12 mouse cellular contexts compared by ENCODE assay signal in genomic region chr2:163564646-163565045, GRCm38 (mm10). TPM values are rescaled to one million over a fixed set of nuclear protein-coding genes. Genes with fewer than 3 reads are reported as not detected.
DNase-seq lines count a peak whose midpoint lies in the region; ATAC-seq lines count a peak whose summit lies in the region.
"Had no signal": no experiment of that assay in that cellular context is flagged by ENCODE, and none has a peak within 500 bp of the region (broad histone marks: within the 10 kb centered on the region; RNA-seq: fewer than 3 reads in every experiment).

No protein-coding gene starts in this region.

- no peaks in the 10 kb centered on the region for H3K27me3 ChIP-seq in liver, embryonic 11.5 days (replicated peaks; ENCODE audit: control insufficient read depth, insufficient read depth, low read length)

- WGBS in liver, embryonic 11.5 days = 30% methylated on average over 8 of the region's 8 CpGs

- H3K27ac ChIP-seq in liver, embryonic 11.5 days (ENCODE audit: low read depth, low read length) = no peak overlapping the region
- H3K27ac ChIP-seq: layer of hippocampus, adult 2 months had no signal

- H3K4me3 ChIP-seq in liver, embryonic 11.5 days (ENCODE audit: low read depth, low read length) = no peak overlapping the region
- H3K4me3 ChIP-seq: layer of hippocampus, adult 2 months had no signal

- no peaks in the 10 kb centered on the region for H3K36me3 ChIP-seq in liver, embryonic 11.5 days (ENCODE audit: control insufficient read depth, insufficient read depth, low read length)

- H3K4me2 ChIP-seq in liver, embryonic 11.5 days = no peak overlapping the region

- no peaks in the 10 kb centered on the region for H3K9me3 ChIP-seq in liver, embryonic 11.5 days (ENCODE audit: control insufficient read depth, low read length)

- peak; percentile 68 for DNase-seq in adrenal gland, postnatal 10 days
- DNase-seq in adrenal gland, adult 2 months = no peak
- peak; percentile 31 for DNase-seq in liver
- DNase-seq in liver, embryonic 11.5 days (ENCODE audit: low spot score) = no peak
- DNase-seq in Muller cell, postnatal 12 days (ENCODE audit: inconsistent ontology term) = peak; percentile 3
- peak; percentile 5 for DNase-seq in induced T-regulatory cell, adult 2 months (ENCODE audit: low read depth)
- DNase-seq in frontal cortex, postnatal 10 days (ENCODE audit: low spot score in 2 of 2) = no peak
- DNase-seq in thymus, postnatal 14 days = no peak
- DNase-seq: gastrocnemius, postnatal 25 days; heart, postnatal 36 days; thymus, postnatal 25 days had no signal

- H3K9ac ChIP-seq in liver, embryonic 11.5 days (ENCODE audit: low read depth, low read length) = no peak overlapping the region

- no peak for ATAC-seq in liver, embryonic 11.5 days (replicated peaks; ENCODE audit: low FRiP score)

- no peaks in the 10 kb centered on the region for H3K4me1 ChIP-seq in liver, embryonic 11.5 days (replicated peaks; ENCODE audit: control insufficient read depth, insufficient read depth, low read length)

RNA-seq across cellular contexts. Expression of gene Ttpal, which starts 37.5 kb away (rescaled TPM):
- 10 to 100 TPM; 24.8 to 26.4 TPM for total RNA-seq in adrenal gland, postnatal 10 days (2021)
- total RNA-seq in adrenal gland, adult 2 months (2021) = 10 to 100 TPM; 25.6 to 27.0 TPM
- 27.3 and 32.3 TPM in 2 replicates for polyA plus RNA-seq in adrenal gland, adult 2 months (2012; rRNA removed)
- polyA plus RNA-seq in liver, embryonic 11.5 days (2014; fragmentation: Nextera tagmentation; extraction: Ambion mirVana) = 26.1 and 29.2 TPM in 2 replicates

RNA-seq across cellular contexts. Expression of gene Hnf4a, which starts 58.0 kb away (rescaled TPM):
- 10 to 100 TPM; 11.8 to 51.8 TPM for total RNA-seq in adrenal gland, postnatal 10 days (2021)
- total RNA-seq in adrenal gland, adult 2 months (2021) = 1 to 10 TPM in 1 of 2 experiments, under 1 TPM in 1; 0.14 to 1.1 TPM
- 0.15 TPM in 1 of 2 replicates, not detected in the other for polyA plus RNA-seq in adrenal gland, adult 2 months (2012; rRNA removed)
- polyA plus RNA-seq in liver, embryonic 11.5 days (2014; fragmentation: Nextera tagmentation; extraction: Ambion mirVana) = 18.9 and 20.0 TPM in 2 replicates
- total RNA-seq: gastrocnemius, postnatal 25 days; heart, postnatal 36 days; layer of hippocampus, adult 2 months had no signal

Comparison
In these comparisons a context has a peak if more than half of its experiments do, and no peak if none do; other contexts are left out.
1. DNase-seq: peak in adrenal gland, postnatal 10 days (single experiment), liver (single experiment), Muller cell, postnatal 12 days (single experiment) and induced T-regulatory cell, adult 2 months (single experiment); none in adrenal gland, adult 2 months (single experiment), liver, embryonic 11.5 days (single experiment), frontal cortex, postnatal 10 days (0 of 2) and thymus, postnatal 14 days (single experiment).
2. RNA of gene Hnf4a, which starts 58.0 kb away (total RNA-seq): 11.8 to 51.8 TPM in adrenal gland, postnatal 10 days; 0.14 to 1.1 TPM in adrenal gland, adult 2 months; every median in the first group is over 4 times any median in the second.